Mouse (Mus musculus) liver, adult 2 months (tissue): ENCODE data around the gene Prokr2. TPM values are rescaled to one million over a fixed set of nuclear protein-coding genes. Genes with fewer than 3 reads are reported as not detected.
"Not testable (repeated sequence)": the region's sequence is repeated elsewhere in the genome, so short reads cannot be mapped to it uniquely, and the experiment has no call there.

Experiments
- DNase-seq: peaks from one replicate; pipeline ENCODE4 v3.0.0-alpha.2; 2011; ENCODE audit warnings: low read depth, low spot score; ENCODE audit errors: extremely low read depth
- H3K27ac ChIP-seq: fragments of 200-500 bp; replicated peaks from 2 replicates; pipeline ENCODE4 v1.5.1; 2012; ENCODE audit warnings: low read depth, mild to moderate bottlenecking, control low read depth, inconsistent platforms, low read length; ENCODE audit not compliant: insufficient read depth
- H3K27me3 ChIP-seq: fragments of 200-500 bp; 2 replicates; pipeline ENCODE4 v1.6.1; 2012; ENCODE audit warnings: mild to moderate bottlenecking, moderate library complexity, low read length, inconsistent platforms; ENCODE audit not compliant: control insufficient read depth, insufficient read depth
- H3K36me3 ChIP-seq: fragments of 200-500 bp; 2 replicates; pipeline ENCODE4 v1.6.1; 2012; ENCODE audit warnings: low read length, inconsistent platforms; ENCODE audit not compliant: control insufficient read depth, insufficient read depth
- H3K4me1 ChIP-seq: fragments of 200-500 bp; 2 replicates; pipeline ENCODE4 v1.6.1; 2011; ENCODE audit warnings: low read length; ENCODE audit not compliant: control insufficient read depth, insufficient read depth
- H3K4me3 ChIP-seq: fragments of 200-500 bp; 2 replicates; pipeline ENCODE4 v1.5.1; 2011; ENCODE audit warnings: low read depth, mild to moderate bottlenecking, control low read depth, low read length, moderate library complexity; ENCODE audit not compliant: insufficient read depth
- H3K79me2 ChIP-seq: fragments of 200-500 bp; 2 replicates; pipeline ENCODE4 v1.6.1; 2012; ENCODE audit warnings: inconsistent platforms, mild to moderate bottlenecking, low read length, moderate library complexity; ENCODE audit not compliant: control insufficient read depth, insufficient read depth
- H3K9ac ChIP-seq: fragments of 200-500 bp; 2 replicates; pipeline ENCODE4 v1.6.1; 2012; ENCODE audit warnings: low read depth, mild to moderate bottlenecking, control low read depth, inconsistent platforms, low read length
- CTCF ChIP-seq: fragments of 200-500 bp; IDR thresholded peaks from 2 replicates; pipeline ENCODE4 v1.5.1; 2011; ENCODE audit warnings: low read depth, low read length, control low read depth
- POLR2A ChIP-seq: fragments of 200-500 bp; IDR thresholded peaks from 2 replicates; pipeline ENCODE4 v1.6.1; 2011; ENCODE audit warnings: low read length, control low read depth; ENCODE audit not compliant: insufficient read depth; ENCODE audit errors: extremely low read depth
- WGBS: fragments of 180-500 bp; shearing (Covaris S2); methylation state at CpG from one replicate; pipeline ENCODE4 v1.1.7; 2018; 5-methylcytosine and 5-hydroxymethylcytosine counted together
- polyA plus RNA-seq: library from polyadenylated mRNA; depleted of rRNA; stranded (reverse); fragments of >200 nt; gene quantifications from 2 replicates; pipeline ENCODE4 v1.2.3, GENCODE M21; 2012; rRNA removed
- total RNA-seq: library from RNA; depleted of rRNA; stranded (reverse); fragments of >200 nt; gene quantifications from 2 replicates; pipeline ENCODE4 v1.2.3, GENCODE M21; 2014; rRNA removed

Gene Prokr2
- total and polyA plus RNA-seq, 2 experiments: not detected

DNA sequence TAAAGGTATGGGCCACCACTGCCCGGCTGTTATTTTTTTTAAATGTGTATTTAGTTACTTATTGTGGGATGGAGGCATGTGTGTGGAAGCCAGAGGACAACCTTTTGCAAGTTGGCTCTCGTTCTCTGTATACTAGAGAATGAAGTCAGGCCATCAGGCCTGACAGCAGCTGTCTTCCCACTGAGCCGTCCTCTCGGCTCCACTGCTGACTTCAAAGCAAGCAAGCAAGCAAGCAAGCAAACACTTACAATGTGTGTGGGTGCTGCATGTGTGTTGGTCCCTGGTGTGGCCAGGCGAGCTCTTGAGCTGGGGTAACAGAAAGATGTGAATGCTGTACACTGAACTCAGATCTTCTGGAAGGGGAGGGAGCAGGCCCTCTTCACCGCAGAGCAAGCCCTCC lies 94.4 kb downstream of the Prokr2 start:
- H3K4me1 ChIP-seq: peaks cover 12% of the 10 kb centered on the region
- peak; percentile 26 for DNase-seq
- no peak overlapping the region for H3K9ac ChIP-seq
- H3K36me3 ChIP-seq: peaks cover 19% of the 10 kb centered on the region
- H3K27ac ChIP-seq: no peak overlapping the region
- TF ChIP-seq POLR2A (no peak), CTCF (no peak)
- WGBS: 44% methylated on average over 6 of the region's 6 CpGs
- no peak overlapping the region for H3K4me3 ChIP-seq
- H3K79me2 ChIP-seq: peaks cover 31% of the 10 kb centered on the region; the same call in 1 of the 2 replicates
- H3K27me3 ChIP-seq: no peaks in the 10 kb centered on the region

DNA sequence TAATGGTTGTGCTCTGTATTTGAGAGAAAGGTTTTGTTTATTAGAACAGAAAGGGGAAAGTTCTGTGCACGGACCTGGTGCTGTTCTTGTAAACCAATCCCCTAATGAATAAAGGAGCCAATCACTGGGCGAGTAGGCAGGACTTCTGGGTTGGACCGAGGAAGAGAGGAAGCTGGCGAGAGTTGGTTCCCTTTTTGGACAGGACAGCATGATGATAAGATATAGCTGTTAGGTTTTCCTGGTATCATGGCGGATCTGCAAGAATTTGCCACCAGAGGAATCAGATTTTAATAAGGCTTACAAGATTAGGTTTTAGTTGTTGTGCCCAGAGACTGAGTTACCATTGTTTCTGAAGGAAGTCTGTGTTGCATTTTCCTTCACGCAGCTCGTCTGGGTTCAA lies 96.0 kb downstream of the Prokr2 start:
- H3K36me3 ChIP-seq, H3K27ac ChIP-seq, DNase-seq, H3K27me3 ChIP-seq, H3K9ac ChIP-seq, H3K4me3 ChIP-seq: not testable (repeated sequence)
- 52% methylated on average over 5 of the region's 7 CpGs for WGBS
- H3K79me2 ChIP-seq: peaks cover 40% of the 10 kb centered on the region; the same call in 1 of the 2 replicates
- H3K4me1 ChIP-seq: peaks cover 12% of the 10 kb centered on the region

Other genes starting within 250 kb of the Prokr2 start
- gene Slc23a2, start 240.3 kb downstream of the Prokr2 start, total RNA-seq: 14.8 and 20.5 TPM in 2 replicates
- 7.0 and 12.7 TPM in 2 replicates for gene Slc23a2, start 240.3 kb downstream of the Prokr2 start, polyA plus RNA-seq
- gene Tmem230, start 137.6 kb downstream of the Prokr2 start, total RNA-seq: 14.8 and 23.0 TPM in 2 replicates
- gene Tmem230, start 137.6 kb downstream of the Prokr2 start, polyA plus RNA-seq: 35.2 and 76.3 TPM in 2 replicates
- 39.0 and 47.1 TPM in 2 replicates for gene Pcna, start 132.1 kb downstream of the Prokr2 start, total RNA-seq
- gene Pcna, start 132.1 kb downstream of the Prokr2 start, polyA plus RNA-seq: 20.6 and 22.5 TPM in 2 replicates
- gene Cds2, start 122.3 kb downstream of the Prokr2 start, total RNA-seq: 48.1 and 63.4 TPM in 2 replicates
- 41.6 and 43.8 TPM in 2 replicates for gene Cds2, start 122.3 kb downstream of the Prokr2 start, polyA plus RNA-seq
- gene Gpcpd1, start 202.3 kb upstream of the Prokr2 start, total RNA-seq: 95.9 and 237 TPM in 2 replicates
- 6.6 and 11.0 TPM in 2 replicates for gene Gpcpd1, start 202.3 kb upstream of the Prokr2 start, polyA plus RNA-seq